In genomic region chr12:51690893-51691844, GRCm38 (mm10) we compare ENCODE assay signal across 8 mouse cellular contexts. TPM values are rescaled to one million over a fixed set of nuclear protein-coding genes. Genes with fewer than 3 reads are reported as not detected.
DNase-seq lines count a peak whose midpoint lies in the region; ATAC-seq and TF ChIP-seq lines count a peak whose summit lies in the region.

TSS of gene Ap4s1 (plus strand) at chr12:51691033.

- DNase-seq in cerebellum, adult 11 months: peak; percentile 72
- peak; percentile 76 for DNase-seq in heart, postnatal 14 days
- DNase-seq in layer of hippocampus, adult 2 months (ENCODE audit: low spot score in 2 of 2): peak; percentile 65 to 71
- peak; percentile 78 for DNase-seq in lung, embryonic 14.5 days
- peak; percentile 86 for DNase-seq in testis, postnatal 14 days (ENCODE audit: low spot score)

- no peaks in the 10 kb centered on the region for H3K27me3 ChIP-seq in ES-Bruce4 (ENCODE audit: control insufficient read depth, insufficient read depth, low read length, poor library complexity, severe bottlenecking)
- H3K27me3 ChIP-seq in forebrain, embryonic 15.5 days: no peaks in the 10 kb centered on the region
- no peaks in the 10 kb centered on the region for H3K27me3 ChIP-seq in lung, embryonic 14.5 days (ENCODE audit: insufficient read depth, low read length)

- peak; percentile 75 for ATAC-seq in forebrain, embryonic 15.5 days (replicated peaks)
- ATAC-seq in lung, embryonic 14.5 days (ENCODE audit: insufficient read depth): peak; percentile 76
- ATAC-seq in neutrophil, adult 5-6 weeks (ENCODE audit: extremely low read depth, insufficient number of reproducible peaks, low FRiP score, poor library complexity, severe bottlenecking): peak; percentile 40

- peak within 1 kb of the TSS; percentile 88 for H3K27ac ChIP-seq in ES-Bruce4 (ENCODE audit: insufficient read depth, low read length)
- peak within 1 kb of the TSS; percentile 100 for H3K27ac ChIP-seq in forebrain, embryonic 15.5 days (replicated peaks)
- peak within 1 kb of the TSS; percentile 100 for H3K27ac ChIP-seq in layer of hippocampus, adult 2 months
- peak within 1 kb of the TSS; percentile 100 for H3K27ac ChIP-seq in lung, embryonic 14.5 days (ENCODE audit: low read depth)

- H3K4me3 ChIP-seq in ES-Bruce4 (ENCODE audit: low read depth, low read length): peak within 1 kb of the TSS; percentile 97
- H3K4me3 ChIP-seq in forebrain, embryonic 15.5 days: peak within 1 kb of the TSS; percentile 79
- peak within 1 kb of the TSS; percentile 79 for H3K4me3 ChIP-seq in layer of hippocampus, adult 2 months
- H3K4me3 ChIP-seq in lung, embryonic 14.5 days (ENCODE audit: low read depth, low read length): peak within 1 kb of the TSS; percentile 98

- TF ChIP-seq EP300 in ES-Bruce4 (IDR thresholded peaks at IDR 0.05; ENCODE audit: insufficient read depth, low read depth, low read length): no peak

- H3K4me2 ChIP-seq in forebrain, embryonic 15.5 days (replicated peaks): peak within 1 kb of the TSS; percentile 69
- peak within 1 kb of the TSS; percentile 81 for H3K4me2 ChIP-seq in lung, embryonic 14.5 days

- H3K4me1 ChIP-seq in ES-Bruce4 (ENCODE audit: control insufficient read depth, insufficient read depth, low read length): no peaks in the 10 kb centered on the region
- H3K4me1 ChIP-seq in forebrain, embryonic 15.5 days: peaks cover 22% of the 10 kb centered on the region
- peaks cover 4% of the 10 kb centered on the region for H3K4me1 ChIP-seq in lung, embryonic 14.5 days (ENCODE audit: insufficient read depth)

- H3K36me3 ChIP-seq in ES-Bruce4 (ENCODE audit: control insufficient read depth, insufficient read depth, low read length, poor library complexity, severe bottlenecking): no peaks in the 10 kb centered on the region
- no peaks in the 10 kb centered on the region for H3K36me3 ChIP-seq in forebrain, embryonic 15.5 days
- H3K36me3 ChIP-seq in lung, embryonic 14.5 days (ENCODE audit: insufficient read depth): no peaks in the 10 kb centered on the region

- H3K9ac ChIP-seq in ES-Bruce4 (ENCODE audit: low read depth, poor library complexity, severe bottlenecking): peak within 1 kb of the TSS; percentile 98
- H3K9ac ChIP-seq in forebrain, embryonic 15.5 days (replicated peaks): peak within 1 kb of the TSS; percentile 98
- H3K9ac ChIP-seq in lung, embryonic 14.5 days: peak within 1 kb of the TSS; percentile 99

- intact Hi-C loops in heart, postnatal 14 days (cut with DNase I): loop anchor here (2.0 to 5.0 kb wide), 2 partner anchors 18 to 36 kb away; no protein-coding TSS in a partner anchor

- WGBS in forebrain, embryonic 15.5 days: under 1% methylated on average over 93 of the region's 108 CpGs
- WGBS in lung, embryonic 14.5 days: under 1% methylated on average over 106 of the region's 108 CpGs

- TF ChIP-seq CTCF in ES-Bruce4 (IDR thresholded peaks at IDR 0.05; ENCODE audit: low read depth, low read length): no peak
- TF ChIP-seq CTCF in layer of hippocampus, adult 2 months (conservative IDR thresholded peaks at IDR 0.05): no peak
- TF ChIP-seq CTCF in lung, embryonic 14.5 days (IDR thresholded peaks at IDR 0.05; ENCODE audit: low read depth): no peak

- no peak for TF ChIP-seq POLR2A in ES-Bruce4 (IDR thresholded peaks at IDR 0.05; ENCODE audit: insufficient read depth, low read length)

- no peaks in the 10 kb centered on the region for H3K9me3 ChIP-seq in ES-Bruce4 (replicated peaks; ENCODE audit: control insufficient read depth, insufficient read depth, low read length, poor library complexity, severe bottlenecking)
- no peaks in the 10 kb centered on the region for H3K9me3 ChIP-seq in forebrain, embryonic 15.5 days
- H3K9me3 ChIP-seq in lung, embryonic 14.5 days (ENCODE audit: low read depth, low read length): no peaks in the 10 kb centered on the region

RNA-seq across cellular contexts. Expression of gene Ap4s1, which starts in this region (rescaled TPM):
- polyA plus RNA-seq in ES-Bruce4 (2011; ENCODE audit: insufficient read depth, insufficient read length, low read depth, missing spikeins): 10.2 and 11.3 TPM in 2 replicates
- 43.3 and 46.4 TPM in 2 replicates for polyA plus RNA-seq in forebrain, embryonic 15.5 days (2015; fragmentation: Nextera tagmentation; extraction: Ambion mirVana)
- 10 to 100 TPM; 43.4 to 43.8 TPM for total RNA-seq in heart, postnatal 14 days (2021)
- total RNA-seq in layer of hippocampus, adult 2 months (2021): 10 to 100 TPM; 43.7 to 44.7 TPM
- 37.0 and 38.5 TPM in 2 replicates for polyA plus RNA-seq in lung, embryonic 14.5 days (2014; fragmentation: Nextera tagmentation; extraction: Ambion mirVana)
- 26.3 and 35.0 TPM in 2 replicates for total RNA-seq in neutrophil, adult 5-6 weeks (2017)

Comparison
In these comparisons a context has a peak if more than half of its experiments do, and no peak if none do; other contexts are left out.
1. Peak in every context shown above with its lines: DNase-seq, ATAC-seq, H3K4me3 ChIP-seq and H3K27ac ChIP-seq.